Mouse (Mus musculus) c-Kit-negative CD71-positive TER-119-positive erythroid progenitor cells, embryonic 14.5 days (primary cell): ENCODE results near the gene Prpf19.

ENCODE experiments used
- DNase-seq: peaks from one replicate; pipeline ENCODE4 v3.0.0-alpha.2; 2013; ENCODE audit warnings: low read depth, low spot score

Gene Prpf19

GRCm38 (mm10) chr19:10892201-10892600 lies 2.8 kb upstream of the Prpf19 start:
- DNase-seq: no peak

- no peak for DNase-seq
Measured at GRCm38 (mm10) chr19:10895708-10896107, 677 bp downstream of the Prpf19 start.

- no peak for DNase-seq
Measured at GRCm38 (mm10) chr19:10896849-10897248, 1.8 kb downstream of the Prpf19 start.

GRCm38 (mm10) chr19:10897491-10897890 lies 2.5 kb downstream of the Prpf19 start:
- DNase-seq: no peak

- DNase-seq: no peak
Measured at GRCm38 (mm10) chr19:10900315-10900714, 5.3 kb downstream of the Prpf19 start.

GRCm38 (mm10) chr19:10901046-10901445 lies 6.0 kb downstream of the Prpf19 start:
- DNase-seq: no peak

- DNase-seq: no peak
Measured at GRCm38 (mm10) chr19:10904512-10904911, 9.5 kb downstream of the Prpf19 start.

GRCm38 (mm10) chr19:10904927-10905727 lies 10.1 kb downstream of the Prpf19 start:
- no peak for DNase-seq

GRCm38 (mm10) chr19:10905728-10906000 lies 10.6 kb downstream of the Prpf19 start:
- DNase-seq: no peak

GRCm38 (mm10) chr19:10907891-10908290 lies 12.9 kb downstream of the Prpf19 start:
- no peak for DNase-seq

GRCm38 (mm10) chr19:10909087-10909721 lies 14.2 kb downstream of the Prpf19 start:
- DNase-seq: no peak

GRCm38 (mm10) chr19:10914291-10914690 lies 19.3 kb downstream of the Prpf19 start:
- DNase-seq: no peak

- DNase-seq: no peak
Measured at GRCm38 (mm10) chr19:10914870-10915269, 19.8 kb downstream of the Prpf19 start.

- DNase-seq: no peak
Measured at GRCm38 (mm10) chr19:10916506-10916905, 21.5 kb downstream of the Prpf19 start.

GRCm38 (mm10) chr19:10918321-10918991 lies 23.4 kb downstream of the Prpf19 start:
- DNase-seq: no peak

GRCm38 (mm10) chr19:10920532-10920931 lies 25.5 kb downstream of the Prpf19 start, which contains the start of gene Zp1:
TSS of gene Zp1 (minus strand) at chr19:10920632.
- DNase-seq: no peak

GRCm38 (mm10) chr19:10921058-10921457 lies 26.0 kb downstream of the Prpf19 start:
- no peak for DNase-seq

- no peak for DNase-seq
Measured at GRCm38 (mm10) chr19:10924220-10924619, 29.2 kb downstream of the Prpf19 start.

- DNase-seq: no peak
Measured at GRCm38 (mm10) chr19:10926123-10926621, 31.1 kb downstream of the Prpf19 start.

- DNase-seq: no peak
Measured at GRCm38 (mm10) chr19:10926666-10927065, 31.6 kb downstream of the Prpf19 start.

- DNase-seq: no peak
Measured at GRCm38 (mm10) chr19:10930641-10931040, 35.6 kb downstream of the Prpf19 start.

GRCm38 (mm10) chr19:10935029-10935428 lies 40.0 kb downstream of the Prpf19 start:
- no peak for DNase-seq

GRCm38 (mm10) chr19:10936077-10936476 lies 41.0 kb downstream of the Prpf19 start:
- no peak for DNase-seq
